Mouse (Mus musculus): ENCODE measurements around the gene Tmem35b.

DNA sequence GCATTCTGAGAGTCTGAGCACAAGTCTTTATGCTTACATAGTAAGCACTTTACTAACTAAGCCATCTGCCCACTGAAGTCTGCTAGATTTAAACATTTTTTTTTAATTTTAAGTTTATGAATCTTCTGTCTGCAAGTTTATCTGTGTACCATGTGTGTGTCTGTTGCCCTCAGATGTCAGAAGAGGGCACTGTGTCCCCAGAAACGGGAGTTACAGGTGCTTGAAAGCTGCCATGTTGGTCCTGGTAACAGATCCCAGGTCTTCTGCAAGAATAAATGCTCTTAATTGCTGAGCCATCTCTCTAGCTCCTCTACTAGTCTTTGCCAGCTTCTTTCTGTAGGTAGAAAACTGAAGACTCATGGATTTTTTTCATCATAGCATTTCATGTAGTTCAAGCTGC is 48.6 kb upstream of the Tmem35b start:
- TF ChIP-seq CTCF (IDR thresholded peaks at IDR 0.05; ENCODE audit: borderline replicate concordance, insufficient read depth, low read depth, low read length) (no peak), POLR2A (IDR thresholded peaks at IDR 0.05; ENCODE audit: borderline replicate concordance, insufficient read depth, low read length) (no peak)

All from cerebellum, adult 2 months (tissue).